Mouse (Mus musculus): ENCODE results near the gene Olfr1151. TPM values are rescaled to one million over a fixed set of nuclear protein-coding genes. Genes with fewer than 3 reads are reported as not detected.

Gene Olfr1151
- not detected in 2 replicates for polyA plus RNA-seq (2012; rRNA removed)

DNA sequence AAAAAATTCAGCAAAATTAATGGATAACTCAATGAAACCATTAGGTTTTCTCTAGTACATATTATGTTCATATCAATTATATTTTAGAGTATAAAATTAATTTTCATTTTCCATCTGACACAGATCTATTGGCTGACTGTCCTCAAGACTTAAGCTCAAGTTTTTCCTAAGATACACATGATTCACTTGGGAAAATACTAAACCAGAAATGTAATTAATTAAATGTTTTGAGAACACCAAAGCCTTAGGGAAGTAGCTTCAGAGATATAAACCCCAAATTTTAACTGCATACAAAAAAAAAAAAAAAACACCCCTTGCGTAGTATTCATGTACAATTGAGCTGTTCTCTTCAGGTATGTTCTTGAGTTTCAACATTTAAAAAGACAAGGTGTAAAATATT is at the start of gene Olfr1151:
Gene Olfr1151 (plus strand): TSS at position 301 of the 400 bp plus-strand sequence.
- no peak for DNase-seq
- no peaks in the 10 kb centered on the region for H3K4me1 ChIP-seq (replicated peaks; ENCODE audit: control insufficient read depth, insufficient read depth, low read length)
- H3K27ac ChIP-seq (ENCODE audit: control insufficient read depth, insufficient read depth, low read length) = no peak within 1 kb of the TSS
- H3K27me3 ChIP-seq (ENCODE audit: control insufficient read depth, insufficient read depth, low read length) = no peaks in the 10 kb centered on the region
- TF ChIP-seq CTCF (IDR thresholded peaks at IDR 0.05; ENCODE audit: borderline replicate concordance, control insufficient read depth, extremely low read depth, insufficient read depth, low read length, poor library complexity) (no peak), POLR2A (IDR thresholded peaks at IDR 0.05; ENCODE audit: control insufficient read depth, extremely low read depth, insufficient read depth, low read length, poor library complexity) (no peak)
- H3K36me3 ChIP-seq (ENCODE audit: control insufficient read depth, insufficient read depth, low read length) = no peaks in the 10 kb centered on the region
- 82% methylated on average over 1 of the region's 1 CpGs for WGBS
- H3K4me3 ChIP-seq (ENCODE audit: control insufficient read depth, insufficient read depth, low read length) = no peak within 1 kb of the TSS

DNA sequence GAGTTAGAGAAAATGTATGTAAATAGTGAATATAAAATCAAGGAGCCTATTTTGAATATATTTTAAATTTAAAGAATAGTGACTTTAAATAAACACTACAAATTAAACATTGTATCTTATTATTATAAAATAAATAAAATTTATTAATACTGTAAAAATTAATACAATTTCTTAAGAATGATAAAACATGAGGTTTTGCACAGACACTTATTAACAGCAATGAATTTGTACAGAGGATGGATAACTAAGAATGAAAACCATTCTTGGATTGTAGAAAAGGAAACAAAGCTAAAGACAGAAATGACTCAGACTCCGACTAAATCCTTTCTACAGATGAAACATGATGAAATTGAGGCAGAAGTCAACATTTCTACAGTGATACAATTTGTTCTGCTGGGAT is 46.1 kb upstream of the Olfr1151 start, which contains the start of gene Olfr1145:
Gene Olfr1145 (plus strand): TSS at position 301 of the 400 bp plus-strand sequence.
- no peak within 1 kb of the TSS for H3K27ac ChIP-seq (ENCODE audit: control insufficient read depth, insufficient read depth, low read length)
- no peaks in the 10 kb centered on the region for H3K36me3 ChIP-seq (ENCODE audit: control insufficient read depth, insufficient read depth, low read length)
- H3K4me3 ChIP-seq (ENCODE audit: control insufficient read depth, insufficient read depth, low read length) = no peak within 1 kb of the TSS
- 67% methylated on average over 1 of the region's 1 CpGs for WGBS
- H3K27me3 ChIP-seq (ENCODE audit: control insufficient read depth, insufficient read depth, low read length) = no peaks in the 10 kb centered on the region
- DNase-seq = no peak
- H3K4me1 ChIP-seq (replicated peaks; ENCODE audit: control insufficient read depth, insufficient read depth, low read length) = no peaks in the 10 kb centered on the region
- TF ChIP-seq POLR2A (IDR thresholded peaks at IDR 0.05; ENCODE audit: control insufficient read depth, extremely low read depth, insufficient read depth, low read length, poor library complexity) (no peak), CTCF (IDR thresholded peaks at IDR 0.05; ENCODE audit: borderline replicate concordance, control insufficient read depth, extremely low read depth, insufficient read depth, low read length, poor library complexity) (no peak)

DNA sequence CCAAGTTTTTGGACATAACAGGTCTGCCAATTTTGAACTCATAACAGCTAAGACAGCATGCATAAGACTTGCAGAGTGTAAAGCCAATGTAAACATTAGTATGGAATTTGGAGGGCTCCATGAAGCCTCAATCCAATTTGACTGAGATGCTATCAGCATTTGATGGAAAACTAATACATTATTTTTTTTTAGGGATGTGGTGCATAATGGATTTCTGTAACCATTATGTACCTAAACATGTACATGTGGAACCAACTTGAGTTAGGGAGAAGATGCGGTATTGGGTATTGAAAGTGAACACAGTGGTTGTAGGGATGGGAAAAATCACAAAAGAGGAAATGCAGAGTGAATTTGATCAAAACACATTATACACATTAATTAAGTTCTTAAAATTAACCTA is 25.4 kb upstream of the Olfr1151 start, which contains the start of gene Olfr1148:
Gene Olfr1148 (plus strand): TSS at position 301 of the 400 bp plus-strand sequence.
- Histone ChIP-seq H3K27me3 (ENCODE audit: control insufficient read depth, insufficient read depth, low read length) (no peaks in the 10 kb centered on the region), H3K27ac (ENCODE audit: control insufficient read depth, insufficient read depth, low read length) (no peak within 1 kb of the TSS), H3K4me3 (ENCODE audit: control insufficient read depth, insufficient read depth, low read length) (no peak within 1 kb of the TSS), H3K36me3 (ENCODE audit: control insufficient read depth, insufficient read depth, low read length) (no peaks in the 10 kb centered on the region), H3K4me1 (replicated peaks; ENCODE audit: control insufficient read depth, insufficient read depth, low read length) (no peaks in the 10 kb centered on the region)
- 91% methylated on average over 1 of the region's 1 CpGs for WGBS
- TF ChIP-seq CTCF (IDR thresholded peaks at IDR 0.05; ENCODE audit: borderline replicate concordance, control insufficient read depth, extremely low read depth, insufficient read depth, low read length, poor library complexity) (no peak), POLR2A (IDR thresholded peaks at IDR 0.05; ENCODE audit: control insufficient read depth, extremely low read depth, insufficient read depth, low read length, poor library complexity) (no peak)
- DNase-seq = no peak

DNA sequence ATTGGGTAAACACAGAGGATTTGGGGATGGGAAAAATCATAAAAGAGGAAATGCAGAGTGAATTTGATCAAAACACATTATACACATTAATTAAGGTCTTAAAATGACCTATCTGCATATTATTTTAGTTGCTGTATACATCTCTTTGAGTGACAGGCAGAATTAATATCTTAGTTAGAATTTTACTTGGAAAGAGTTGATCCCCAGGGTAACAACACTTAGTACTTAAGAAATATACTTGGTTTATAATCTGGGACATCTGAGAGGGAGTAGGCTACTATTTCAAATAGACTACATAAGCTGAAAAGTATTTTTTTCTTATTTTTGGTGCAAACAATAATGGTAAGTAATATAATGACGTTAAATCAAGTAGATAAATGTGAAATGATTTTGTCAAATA is 12.0 kb upstream of the Olfr1151 start, which contains the start of gene Olfr1150-ps1:
Gene Olfr1150-ps1 (plus strand): TSS at position 301 of the 400 bp plus-strand sequence.
- Histone ChIP-seq H3K36me3 (ENCODE audit: control insufficient read depth, insufficient read depth, low read length) (no peaks in the 10 kb centered on the region), H3K4me1 (replicated peaks; ENCODE audit: control insufficient read depth, insufficient read depth, low read length) (no peaks in the 10 kb centered on the region), H3K4me3 (ENCODE audit: control insufficient read depth, insufficient read depth, low read length) (no peak within 1 kb of the TSS), H3K27ac (ENCODE audit: control insufficient read depth, insufficient read depth, low read length) (no peak within 1 kb of the TSS), H3K27me3 (ENCODE audit: control insufficient read depth, insufficient read depth, low read length) (no peaks in the 10 kb centered on the region)
- WGBS = 80% methylated on average over 1 of the region's 1 CpGs
- TF ChIP-seq CTCF (IDR thresholded peaks at IDR 0.05; ENCODE audit: borderline replicate concordance, control insufficient read depth, extremely low read depth, insufficient read depth, low read length, poor library complexity) = no peak
- no peak for TF ChIP-seq POLR2A (IDR thresholded peaks at IDR 0.05; ENCODE audit: control insufficient read depth, extremely low read depth, insufficient read depth, low read length, poor library complexity)
- no peak for DNase-seq

DNA sequence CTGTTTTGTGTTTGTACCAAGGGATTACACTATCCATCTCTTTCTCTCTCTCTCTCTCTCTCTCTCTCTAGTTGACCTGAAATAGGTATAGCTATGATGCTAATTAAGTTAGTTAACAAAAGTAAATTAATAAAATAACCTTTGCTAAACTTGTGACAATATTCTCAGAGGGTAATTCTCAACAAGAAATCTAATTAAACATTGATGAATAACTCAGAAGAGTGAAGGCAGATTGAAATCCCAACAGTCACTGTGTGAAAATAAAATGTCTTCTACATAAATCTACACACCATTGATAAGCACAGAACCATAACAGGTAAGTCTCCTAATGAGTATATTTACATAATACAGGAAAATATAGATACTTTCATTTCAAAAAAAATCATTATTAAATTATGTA is 10.5 kb downstream of the Olfr1151 start, which contains the start of gene Olfr1152:
Gene Olfr1152 (plus strand): TSS at position 301 of the 400 bp plus-strand sequence.
- no peaks in the 10 kb centered on the region for H3K4me1 ChIP-seq (replicated peaks; ENCODE audit: control insufficient read depth, insufficient read depth, low read length)
- H3K4me3 ChIP-seq (ENCODE audit: control insufficient read depth, insufficient read depth, low read length) = no peak within 1 kb of the TSS
- H3K36me3 ChIP-seq (ENCODE audit: control insufficient read depth, insufficient read depth, low read length) = no peaks in the 10 kb centered on the region
- H3K27ac ChIP-seq (ENCODE audit: control insufficient read depth, insufficient read depth, low read length) = no peak within 1 kb of the TSS
- TF ChIP-seq CTCF (IDR thresholded peaks at IDR 0.05; ENCODE audit: borderline replicate concordance, control insufficient read depth, extremely low read depth, insufficient read depth, low read length, poor library complexity) (no peak), POLR2A (IDR thresholded peaks at IDR 0.05; ENCODE audit: control insufficient read depth, extremely low read depth, insufficient read depth, low read length, poor library complexity) (no peak)
- H3K27me3 ChIP-seq (ENCODE audit: control insufficient read depth, insufficient read depth, low read length) = no peaks in the 10 kb centered on the region
- no peak for DNase-seq

DNA sequence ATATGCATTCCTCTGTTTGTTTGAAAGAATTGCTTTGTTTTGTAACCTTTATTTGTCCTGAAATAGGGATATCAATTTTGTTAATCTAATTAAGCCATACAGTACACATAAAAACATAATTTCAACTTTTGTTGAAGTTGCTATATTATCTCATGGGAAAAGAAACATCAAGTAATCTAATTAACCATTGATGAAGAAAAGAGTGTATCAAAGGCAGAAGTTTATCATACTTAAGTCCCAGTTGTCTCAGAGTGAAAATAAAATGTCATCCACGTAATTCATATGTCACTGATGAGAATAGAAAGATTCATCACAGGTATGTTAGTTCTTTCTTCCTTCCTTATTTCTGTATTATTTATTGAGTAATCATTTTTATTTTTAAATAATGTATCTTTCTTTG is 39.0 kb downstream of the Olfr1151 start, which contains the start of gene Olfr1153:
Gene Olfr1153 (plus strand): TSS at position 301 of the 400 bp plus-strand sequence.
- Histone ChIP-seq H3K36me3 (ENCODE audit: control insufficient read depth, insufficient read depth, low read length) (no peaks in the 10 kb centered on the region), H3K4me3 (ENCODE audit: control insufficient read depth, insufficient read depth, low read length) (no peak within 1 kb of the TSS), H3K27ac (ENCODE audit: control insufficient read depth, insufficient read depth, low read length) (no peak within 1 kb of the TSS), H3K4me1 (replicated peaks; ENCODE audit: control insufficient read depth, insufficient read depth, low read length) (no peaks in the 10 kb centered on the region), H3K27me3 (ENCODE audit: control insufficient read depth, insufficient read depth, low read length) (no peaks in the 10 kb centered on the region)
- WGBS = 78% methylated on average over 1 of the region's 1 CpGs
- TF ChIP-seq POLR2A (IDR thresholded peaks at IDR 0.05; ENCODE audit: control insufficient read depth, extremely low read depth, insufficient read depth, low read length, poor library complexity) (no peak), CTCF (IDR thresholded peaks at IDR 0.05; ENCODE audit: borderline replicate concordance, control insufficient read depth, extremely low read depth, insufficient read depth, low read length, poor library complexity) (no peak)
- DNase-seq = no peak

DNA sequence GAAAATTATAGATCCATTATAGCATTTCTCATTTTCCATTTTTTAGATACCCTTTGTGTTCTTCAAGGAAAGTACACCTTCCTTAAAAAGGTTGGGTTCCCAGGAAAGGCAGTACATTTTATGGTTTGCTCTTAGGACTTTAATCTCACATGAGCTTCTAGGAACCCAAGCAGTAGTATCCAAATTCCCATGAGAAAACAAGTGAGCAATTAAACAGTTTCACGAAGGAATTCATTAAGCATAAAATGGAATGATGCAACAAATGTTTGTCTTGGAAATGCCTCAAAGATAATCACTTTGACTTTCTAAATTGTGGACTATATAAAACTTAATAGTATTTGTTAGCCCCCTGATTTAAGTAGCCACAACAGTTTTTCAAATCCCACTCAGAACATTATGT is 49.4 kb downstream of the Olfr1151 start, which contains the start of gene Olfr1154:
Gene Olfr1154 (minus strand): TSS at position 101 of the 400 bp plus-strand sequence.
- Histone ChIP-seq H3K4me3 (ENCODE audit: control insufficient read depth, insufficient read depth, low read length) (no peak within 1 kb of the TSS), H3K27me3 (ENCODE audit: control insufficient read depth, insufficient read depth, low read length) (no peaks in the 10 kb centered on the region), H3K36me3 (ENCODE audit: control insufficient read depth, insufficient read depth, low read length) (no peaks in the 10 kb centered on the region), H3K4me1 (replicated peaks; ENCODE audit: control insufficient read depth, insufficient read depth, low read length) (no peaks in the 10 kb centered on the region), H3K27ac (ENCODE audit: control insufficient read depth, insufficient read depth, low read length) (no peak within 1 kb of the TSS)
- no peak for DNase-seq
- TF ChIP-seq CTCF (IDR thresholded peaks at IDR 0.05; ENCODE audit: borderline replicate concordance, control insufficient read depth, extremely low read depth, insufficient read depth, low read length, poor library complexity) (no peak), POLR2A (IDR thresholded peaks at IDR 0.05; ENCODE audit: control insufficient read depth, extremely low read depth, insufficient read depth, low read length, poor library complexity) (no peak)
- 89% methylated on average over 1 of the region's 1 CpGs for WGBS

All from thymus, adult 2 months (tissue).